Mouse (Mus musculus) left cerebral cortex, postnatal 4 days (tissue): ENCODE measurements around the gene Pgm5. TPM values are rescaled to one million over a fixed set of nuclear protein-coding genes. Genes with fewer than 3 reads are reported as not detected.

Experiments used
- DNase-seq: peaks from one replicate; pipeline ENCODE4 v3.0.0-alpha.2; 2022
- intact Hi-C: fragments of 180-260 bp; cut with DNase I; formaldehyde crosslinking; loops from one replicate; pipeline ENCODE4 v1.15.1; 2025
- total RNA-seq, 2 experiments: library from RNA; stranded (reverse); gene quantifications; 2 replicates each; pipeline ENCODE4 v1.2.3; 2021

Gene Pgm5
- total RNA-seq, 2 experiments from 2014 or later, result 5.0 to 7.2 TPM

- DNase-seq, result peak; percentile 17
- intact Hi-C loops, result loop anchor here (5.0 kb wide), 3 partner anchors 167 to 572 kb away; no protein-coding TSS in a partner anchor
Measured at GRCm38 (mm10) chr19:24873873-24874272, 12.2 kb upstream of the Pgm5 start.

GRCm38 (mm10) chr19:24871037-24871635, 9.5 kb upstream of the Pgm5 start:
- peak; percentile 70 for DNase-seq
- intact Hi-C loops, result loop anchor here (5.0 kb wide), 3 partner anchors 164 to 569 kb away; no protein-coding TSS in a partner anchor

- DNase-seq, result no peak
- intact Hi-C loops, result no loop called here
Measured at GRCm38 (mm10) chr19:24865436-24865835, 3.8 kb upstream of the Pgm5 start.

- no peak for DNase-seq
- intact Hi-C loops, result no loop called here
Measured at GRCm38 (mm10) chr19:24861276-24861611, 411 bp downstream of the Pgm5 start.

- peak; percentile 78 for DNase-seq
- intact Hi-C loops, result no loop called here
Measured at GRCm38 (mm10) chr19:24851456-24852315, 10.0 kb downstream of the Pgm5 start.

GRCm38 (mm10) chr19:24848844-24849243, 12.8 kb downstream of the Pgm5 start:
- intact Hi-C loops, result no loop called here
- peak; percentile 27 for DNase-seq

GRCm38 (mm10) chr19:24848345-24848744, 13.3 kb downstream of the Pgm5 start:
- intact Hi-C loops, result no loop called here
- no peak for DNase-seq

- DNase-seq, result no peak
- intact Hi-C loops, result no loop called here
Measured at GRCm38 (mm10) chr19:24845007-24845546, 16.6 kb downstream of the Pgm5 start.

- DNase-seq, result no peak
- intact Hi-C loops, result no loop called here
Measured at GRCm38 (mm10) chr19:24842080-24842479, 19.6 kb downstream of the Pgm5 start.

- intact Hi-C loops, result no loop called here
- no peak for DNase-seq
Measured at GRCm38 (mm10) chr19:24824517-24824916, 37.1 kb downstream of the Pgm5 start.

GRCm38 (mm10) chr19:24815661-24816221, 45.9 kb downstream of the Pgm5 start:
- DNase-seq, result no peak
- intact Hi-C loops, result no loop called here

GRCm38 (mm10) chr19:24812861-24813293, 48.8 kb downstream of the Pgm5 start:
- intact Hi-C loops, result no loop called here
- no peak for DNase-seq

- intact Hi-C loops, result no loop called here
- no peak for DNase-seq
Measured at GRCm38 (mm10) chr19:24812106-24812810, 49.4 kb downstream of the Pgm5 start.

- intact Hi-C loops, result no loop called here
- DNase-seq, result no peak
Measured at GRCm38 (mm10) chr19:24811451-24811850, 50.2 kb downstream of the Pgm5 start.

- intact Hi-C loops, result no loop called here
Measured at GRCm38 (mm10) chr19:24806013-24806412, 55.6 kb downstream of the Pgm5 start.

GRCm38 (mm10) chr19:24797606-24798005, 64.0 kb downstream of the Pgm5 start:
- peak; percentile 21 for DNase-seq
- intact Hi-C loops, result no loop called here

More at GRCm38 (mm10) chr19:24806013-24806412, 55.6 kb downstream of the Pgm5 start:
- DNase-seq, result no peak

GRCm38 (mm10) chr19:24794350-24794749, 67.3 kb downstream of the Pgm5 start:
- intact Hi-C loops, result no loop called here
- DNase-seq, result no peak

- DNase-seq, result no peak
- intact Hi-C loops, result no loop called here
Measured at GRCm38 (mm10) chr19:24793545-24794139, 68.0 kb downstream of the Pgm5 start.

GRCm38 (mm10) chr19:24792876-24793275, 68.8 kb downstream of the Pgm5 start:
- intact Hi-C loops, result no loop called here
- no peak for DNase-seq

GRCm38 (mm10) chr19:24785898-24786297, 75.8 kb downstream of the Pgm5 start:
- DNase-seq, result no peak
- intact Hi-C loops, result no loop called here
